Mouse (Mus musculus) natural killer cell, adult 2 months (primary cell): ENCODE results near the gene Dner.
"Not testable (repeated sequence)": the region's sequence is repeated elsewhere in the genome, so short reads cannot be mapped to it uniquely, and the experiment has no call there.

Experiments used
- DNase-seq, 2 experiments: peaks; one replicate each; pipeline ENCODE4 v3.0.0; 2022; ENCODE audit warnings: low spot score in 2 of 2

Dner gene

GRCm38 (mm10) chr1:84396787-84397186, 299.2 kb downstream of the Dner start:
- no peak for DNase-seq

GRCm38 (mm10) chr1:84395928-84396327, 300.1 kb downstream of the Dner start:
- no peak for DNase-seq

DNA sequence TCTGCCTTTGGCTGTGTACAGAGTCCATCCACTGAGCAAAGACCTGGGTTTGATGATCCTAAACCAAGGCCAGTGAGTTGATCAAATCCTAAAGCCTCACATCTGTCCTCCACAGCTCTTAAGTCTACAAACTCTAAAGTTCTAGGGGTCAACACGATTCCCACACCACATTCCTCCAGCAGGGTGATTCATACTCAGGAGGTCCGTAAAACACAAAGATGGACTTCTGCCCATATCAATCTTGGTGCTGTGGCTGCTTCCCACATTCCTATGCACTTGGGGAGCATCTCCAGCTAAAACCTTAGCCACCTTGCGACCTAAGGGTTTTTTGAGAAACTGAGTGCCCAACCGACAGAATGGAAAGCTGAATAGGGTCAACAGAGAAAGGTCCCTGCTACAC, 305.1 kb downstream of the Dner start:
- no peak for DNase-seq

GRCm38 (mm10) chr1:84387616-84388015, 308.4 kb downstream of the Dner start:
- no peak for DNase-seq

DNA sequence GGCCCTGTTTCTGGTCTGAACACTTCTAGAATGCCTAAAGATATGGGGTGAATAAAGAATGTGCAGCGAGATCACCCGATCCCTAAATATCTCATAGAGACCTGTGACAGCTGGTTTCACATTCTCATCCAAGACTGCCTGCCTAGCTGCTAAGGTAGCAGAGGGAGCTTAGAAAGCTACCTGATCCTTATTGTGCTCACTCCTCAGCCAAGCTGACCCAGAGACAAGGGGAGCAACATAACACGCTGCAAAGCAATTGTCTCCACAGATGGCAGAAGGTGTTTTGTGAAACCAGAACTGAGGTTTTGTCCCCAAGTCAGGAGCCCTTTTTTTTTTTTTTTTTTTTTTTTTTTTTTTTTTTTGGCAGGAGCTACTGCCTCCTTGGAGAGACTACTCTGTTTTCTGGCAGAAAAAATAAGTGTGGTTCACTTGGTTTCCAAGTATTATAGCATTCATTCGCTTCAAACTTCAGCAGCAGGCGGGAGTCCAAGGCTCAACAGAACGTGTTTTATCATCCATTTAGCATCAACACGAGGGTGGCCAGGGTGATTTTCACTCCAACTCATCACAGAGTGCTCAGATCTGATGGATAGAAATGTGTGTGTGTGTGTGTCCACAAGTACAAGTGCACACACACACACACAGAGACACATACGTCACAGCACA, 309.4 kb downstream of the Dner start:
- no peak for DNase-seq

DNA sequence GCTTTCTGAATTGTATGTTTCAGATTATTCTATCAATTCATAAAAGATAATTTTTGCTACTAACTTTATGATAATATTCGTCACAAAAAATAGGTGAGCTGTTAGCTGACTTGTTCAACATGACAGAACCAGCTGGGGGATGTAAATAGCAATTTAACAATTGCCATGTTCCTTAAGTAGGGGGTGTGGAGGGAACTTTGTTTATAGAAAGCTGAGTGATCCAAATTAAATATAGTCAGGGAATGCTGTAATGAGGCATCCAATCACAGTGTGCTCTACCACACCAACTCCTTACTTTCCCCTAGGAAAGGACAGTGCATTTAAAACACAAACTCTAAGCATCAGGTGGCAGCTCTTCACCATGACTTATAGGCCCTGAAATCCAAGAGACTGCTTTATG, 313.3 kb downstream of the Dner start:
- no peak for DNase-seq

DNA sequence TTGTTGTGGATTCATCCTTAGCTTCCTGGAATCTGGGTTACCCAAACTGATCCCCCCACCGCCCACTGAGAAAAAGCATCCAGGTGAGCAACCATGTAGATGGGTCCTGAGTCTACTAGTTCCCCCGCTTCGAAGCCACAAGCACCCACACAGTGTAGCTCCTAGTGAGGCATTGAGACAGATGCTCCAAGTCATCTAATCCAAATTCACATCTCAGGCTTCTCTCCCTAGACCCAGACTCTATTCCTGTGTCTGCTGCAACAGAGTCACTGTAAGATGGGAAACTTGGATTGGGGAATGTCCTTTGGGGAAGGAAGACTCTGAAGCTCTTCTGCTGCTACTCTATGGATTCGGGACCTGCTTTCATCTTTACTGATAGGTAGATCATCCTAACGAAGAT, 314.0 kb downstream of the Dner start:
- no peak for DNase-seq

DNA sequence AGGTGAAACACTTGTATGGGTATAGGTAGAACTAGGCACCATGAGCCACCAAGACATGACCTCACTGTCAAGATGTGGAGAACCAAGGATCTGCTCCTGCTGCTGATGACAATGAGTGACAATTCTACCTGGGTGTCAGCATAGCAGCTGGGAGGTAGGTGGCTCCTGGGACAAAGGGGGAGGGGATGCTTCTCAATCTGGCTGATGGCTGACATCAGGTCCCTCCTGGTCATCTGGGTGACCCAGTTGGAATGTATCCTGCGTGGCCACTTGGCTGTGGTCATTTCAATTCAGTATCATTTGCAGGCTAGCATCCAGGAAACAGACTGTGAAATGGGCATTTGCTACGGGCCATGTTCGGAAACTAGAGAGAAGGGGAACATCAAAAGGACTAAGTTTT, 315.1 kb downstream of the Dner start:
- DNase-seq, result no peak

DNA sequence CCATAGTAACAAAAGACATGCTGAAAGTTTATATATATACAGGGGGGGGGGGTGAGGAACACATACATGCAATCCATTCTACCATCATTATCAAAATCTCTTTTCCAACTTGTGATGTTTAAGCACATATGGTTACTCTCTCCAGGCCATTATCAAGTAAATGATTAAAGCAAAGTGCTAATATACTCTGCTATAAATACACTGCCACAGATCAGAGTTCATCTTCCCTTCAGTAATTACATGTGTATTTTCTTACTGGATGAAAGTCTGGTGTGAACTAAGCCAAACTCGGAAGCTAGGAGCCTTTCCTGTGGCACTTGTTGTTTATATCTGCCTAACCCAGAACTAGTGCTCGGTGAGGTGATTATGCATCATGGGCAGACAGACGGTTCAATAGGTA, 328.3 kb downstream of the Dner start:
- DNase-seq, result no peak

DNA sequence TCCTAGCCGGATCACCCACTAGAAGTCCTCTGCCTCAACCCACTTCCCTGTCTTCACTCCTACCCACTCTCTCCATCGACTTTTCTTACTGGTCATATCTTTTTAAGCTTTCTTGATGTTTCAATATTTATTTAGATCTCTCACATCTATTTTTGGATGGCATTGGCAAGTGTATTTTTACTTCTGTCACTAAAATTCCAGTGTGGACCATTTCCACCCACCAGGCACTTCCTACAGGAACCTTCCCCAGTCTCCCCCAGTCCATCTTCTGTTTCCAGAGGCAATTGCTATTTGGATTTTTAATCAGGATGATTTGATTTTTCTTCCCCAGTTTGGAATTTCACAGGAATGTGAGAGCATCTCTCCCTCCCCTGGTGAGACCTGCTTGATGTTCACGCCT, 329.5 kb downstream of the Dner start:
- DNase-seq, result no peak

DNA sequence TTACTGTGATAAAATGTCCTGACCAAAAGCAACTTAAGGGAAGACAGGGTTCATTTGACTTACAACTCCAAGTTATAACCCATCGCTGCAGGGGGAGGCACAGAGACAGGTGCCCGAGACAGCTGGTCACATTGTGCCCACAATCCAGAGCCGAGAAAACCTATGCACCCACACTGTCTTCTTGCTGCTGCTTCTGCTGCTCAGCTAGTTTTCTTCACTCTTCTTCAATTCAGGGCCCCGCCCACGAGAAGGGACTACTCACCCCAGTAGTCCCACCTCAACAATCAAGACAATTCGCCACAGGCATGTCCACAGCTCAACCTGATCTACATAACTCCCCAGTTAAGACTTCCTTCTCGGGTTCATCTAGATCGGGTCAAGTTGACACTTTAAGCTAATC, 332.1 kb downstream of the Dner start, which contains the start of gene Pid1:
Gene Pid1, minus strand, starts transcription at position 214 of the 400 bp plus-strand sequence.
- DNase-seq, result no peak

DNA sequence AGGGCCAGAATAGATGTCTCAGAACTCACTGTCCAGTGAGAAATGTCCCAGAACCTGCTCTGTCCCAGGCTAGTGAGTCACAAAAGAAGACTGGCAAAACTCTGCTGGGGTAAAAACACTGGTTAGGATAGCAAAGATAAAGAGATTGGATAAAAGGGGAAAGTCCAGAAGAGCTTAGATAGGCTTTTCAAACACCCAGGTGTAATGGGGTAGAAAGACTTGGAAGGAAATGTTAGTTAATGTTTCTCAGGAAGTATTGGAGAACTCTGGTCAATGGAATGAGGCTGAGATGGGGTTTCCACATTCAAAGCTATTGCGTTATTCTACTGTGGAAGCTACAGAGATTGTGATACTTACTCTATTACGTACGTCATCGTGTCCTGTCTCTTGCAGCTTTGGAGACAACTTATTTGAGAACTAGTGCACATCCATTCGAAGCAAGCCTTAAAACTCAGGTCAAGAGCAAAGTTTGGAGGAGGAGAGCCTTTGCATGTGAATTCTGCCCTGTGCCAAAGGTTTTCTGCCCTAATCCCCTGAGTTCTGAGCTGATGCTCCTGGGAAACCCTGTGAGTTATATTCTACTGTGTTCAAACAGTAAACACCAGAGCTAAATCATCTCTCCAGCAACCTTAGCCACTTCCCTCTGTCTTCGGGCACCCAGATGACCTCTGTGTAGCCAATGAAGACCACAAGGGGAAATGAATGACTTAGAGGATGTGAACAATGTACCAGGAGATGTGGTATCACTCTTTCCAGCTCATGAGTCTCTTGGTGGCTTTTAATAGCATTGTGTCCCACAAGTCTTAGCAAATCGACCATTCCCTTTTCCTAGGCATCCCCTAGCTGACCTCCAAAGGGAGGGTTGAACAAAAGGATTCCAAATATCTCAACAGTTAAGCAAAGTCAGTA, 333.1 kb downstream of the Dner start:
- DNase-seq, result no peak

DNA sequence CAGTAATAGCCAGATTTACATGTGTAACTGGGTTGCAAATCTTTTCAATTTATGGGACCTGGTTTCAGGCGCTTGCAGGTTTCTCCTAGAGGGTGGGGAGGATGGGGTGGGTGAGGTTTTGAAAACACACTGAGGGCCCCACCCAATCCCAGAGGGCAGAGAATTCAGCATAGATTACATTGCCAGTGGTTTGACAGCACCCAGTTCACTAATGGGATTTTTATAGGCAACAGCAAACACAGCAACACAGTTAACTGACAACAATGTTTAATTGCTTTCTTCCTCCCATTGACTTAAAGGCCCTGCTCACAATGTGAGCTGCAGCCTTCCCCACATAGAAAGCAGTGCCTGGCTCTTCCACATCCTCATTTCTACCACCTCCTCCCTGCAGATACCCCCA, 333.8 kb downstream of the Dner start:
- DNase-seq, result no peak

DNA sequence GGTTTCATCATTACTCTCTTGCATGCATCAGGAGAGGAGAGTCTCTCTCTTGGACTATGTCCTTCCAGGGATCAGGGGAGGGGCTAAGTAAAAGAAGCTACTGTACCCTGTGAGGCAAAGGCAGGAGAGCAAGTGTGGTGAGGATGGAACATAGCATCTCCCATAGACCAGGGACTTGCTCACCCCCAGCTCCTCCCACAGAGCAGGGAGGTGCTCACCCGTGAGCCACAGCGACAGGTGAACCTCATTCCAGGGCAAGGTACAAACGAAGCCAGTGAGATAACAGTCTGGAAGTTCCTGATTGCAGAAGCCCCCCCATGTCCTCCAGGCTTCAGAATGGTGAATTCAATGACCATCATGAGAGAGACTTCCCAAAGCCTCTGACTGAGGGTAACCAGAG, 334.6 kb downstream of the Dner start:
- no peak for DNase-seq

DNA sequence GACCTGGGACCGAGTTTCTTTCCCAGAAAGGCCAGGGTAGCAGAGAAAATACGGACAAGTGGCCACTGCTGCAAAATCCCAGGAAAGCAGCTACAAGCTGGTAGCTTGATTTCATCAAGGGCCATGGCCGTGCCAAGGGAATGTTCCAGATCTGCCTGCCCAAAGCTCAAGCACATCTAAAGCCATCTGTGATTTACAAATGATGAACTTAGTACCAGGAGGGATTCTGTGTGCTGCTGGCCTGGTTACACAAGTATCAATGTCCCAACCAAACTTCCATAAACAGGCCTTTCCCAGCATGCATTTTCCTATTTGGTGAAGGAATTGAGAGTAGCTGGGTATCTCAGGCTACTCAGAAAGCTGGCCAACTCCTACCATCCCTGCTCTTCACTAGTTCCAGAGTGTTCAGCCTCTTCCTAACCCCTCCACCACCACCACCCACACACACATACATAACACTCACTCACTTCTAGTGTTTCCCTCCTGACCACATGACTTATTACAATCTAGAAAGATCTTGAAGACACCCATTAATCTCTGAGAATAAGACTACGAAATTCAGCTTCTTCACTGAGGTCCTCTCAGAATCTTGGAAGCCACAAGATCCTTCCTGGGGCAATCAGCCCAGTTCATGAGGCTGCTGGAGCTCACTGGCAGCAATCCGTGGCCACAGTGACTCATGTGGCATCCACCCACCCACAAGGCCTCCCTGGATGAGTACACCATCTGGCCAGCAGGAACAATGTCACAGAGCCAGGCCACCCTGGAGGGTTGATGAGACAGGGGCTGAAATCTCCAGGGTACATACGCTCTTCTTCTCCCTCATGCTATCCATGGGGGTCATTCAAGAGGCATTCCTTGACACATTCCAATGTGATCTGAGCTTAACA, 336.2 kb downstream of the Dner start:
- no peak for DNase-seq

GRCm38 (mm10) chr1:84357216-84357615, 338.8 kb downstream of the Dner start:
- no peak for DNase-seq

- DNase-seq, result no peak
Measured at GRCm38 (mm10) chr1:84350262-84350661, 345.8 kb downstream of the Dner start.

DNA sequence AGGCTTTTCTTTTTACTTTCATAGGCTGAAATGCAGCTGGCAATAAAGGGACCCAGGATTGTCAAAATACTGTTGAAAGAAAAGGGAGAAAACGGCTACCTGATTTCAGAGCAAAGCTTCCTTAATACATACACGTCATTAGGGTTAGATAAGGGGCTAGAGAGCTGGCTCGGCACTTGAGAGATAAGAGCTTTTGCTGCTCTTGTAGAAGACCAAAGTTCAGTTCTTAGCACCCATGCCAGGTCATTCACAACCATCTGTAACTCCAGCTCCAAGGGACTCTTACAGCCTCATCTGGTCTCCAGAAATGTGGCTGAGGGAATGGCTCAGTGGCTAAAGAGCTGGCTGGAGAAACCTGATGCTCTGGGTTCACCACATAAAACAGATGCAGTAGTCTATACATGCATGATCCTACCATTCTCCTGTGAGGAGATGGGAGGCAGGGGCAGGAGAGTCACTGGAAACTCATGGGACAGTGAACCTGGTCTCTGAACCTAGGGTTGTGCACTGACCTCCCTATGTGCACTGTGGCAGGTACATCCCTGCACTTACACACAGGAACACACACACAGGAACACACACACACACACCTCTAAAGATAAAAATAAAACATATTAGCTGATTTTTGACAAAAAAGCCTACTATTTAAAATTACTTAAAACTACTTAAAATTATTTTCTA, 348.1 kb downstream of the Dner start:
- no peak for DNase-seq

DNA sequence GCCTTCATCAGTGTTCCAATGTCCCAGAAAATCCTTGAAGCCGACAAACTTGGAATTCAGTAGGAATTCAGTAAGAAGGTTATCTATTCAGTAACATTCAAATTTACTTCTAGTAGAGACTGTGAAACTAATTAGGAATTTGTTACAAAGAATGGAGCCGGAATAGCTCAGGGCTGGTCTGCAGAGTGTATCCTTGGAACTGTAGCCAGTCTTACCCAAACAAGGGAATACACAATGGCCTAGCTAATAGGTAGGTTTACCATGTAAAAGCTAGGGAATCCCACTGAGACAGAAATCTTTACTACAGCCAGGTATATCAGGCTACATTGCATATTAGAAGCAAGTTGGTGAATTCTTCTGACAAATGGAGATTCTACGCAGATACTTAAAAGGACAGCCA, 363.2 kb downstream of the Dner start:
- DNase-seq, result not testable (repeated sequence)

- not testable (repeated sequence) for DNase-seq
Measured at GRCm38 (mm10) chr1:84331861-84332260, 364.2 kb downstream of the Dner start.

DNA sequence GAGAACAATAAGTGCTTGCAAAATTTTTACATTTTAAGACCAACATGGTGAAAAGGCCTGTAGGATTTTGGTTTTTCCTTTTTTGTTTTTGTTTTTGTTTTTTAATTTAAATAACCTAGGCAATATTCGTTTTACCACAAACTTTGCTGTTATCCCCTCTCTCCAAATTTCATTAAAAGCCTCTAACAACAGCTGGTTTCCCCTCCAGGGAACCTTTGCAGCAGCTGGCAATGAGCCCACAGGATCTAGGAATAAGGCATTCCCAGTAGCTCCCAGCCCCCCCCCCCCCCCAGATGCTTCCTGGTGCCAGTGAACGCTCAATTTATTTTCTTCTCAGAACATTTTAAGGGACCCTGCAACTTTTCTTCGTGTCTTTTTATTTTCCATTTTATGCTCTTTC, 370.7 kb downstream of the Dner start:
- DNase-seq, result no peak

GRCm38 (mm10) chr1:84321327-84321726, 374.7 kb downstream of the Dner start:
- no peak for DNase-seq
